Mouse (Mus musculus): ENCODE results near the gene Taar4. TPM values are rescaled to one million over a fixed set of nuclear protein-coding genes. Genes with fewer than 3 reads are reported as not detected.

Gene Taar4
- total RNA-seq, 2 experiments from 2014 or later: not detected

GRCm38 (mm10) chr10:23999639-24000038 is 39.3 kb downstream of the Taar4 start, which contains the start of gene Taar7b:
Taar7b (plus strand) TSS chr10:23999939.
- no peak for ATAC-seq (replicated peaks; ENCODE audit: poor library complexity, severe bottlenecking)

DNA sequence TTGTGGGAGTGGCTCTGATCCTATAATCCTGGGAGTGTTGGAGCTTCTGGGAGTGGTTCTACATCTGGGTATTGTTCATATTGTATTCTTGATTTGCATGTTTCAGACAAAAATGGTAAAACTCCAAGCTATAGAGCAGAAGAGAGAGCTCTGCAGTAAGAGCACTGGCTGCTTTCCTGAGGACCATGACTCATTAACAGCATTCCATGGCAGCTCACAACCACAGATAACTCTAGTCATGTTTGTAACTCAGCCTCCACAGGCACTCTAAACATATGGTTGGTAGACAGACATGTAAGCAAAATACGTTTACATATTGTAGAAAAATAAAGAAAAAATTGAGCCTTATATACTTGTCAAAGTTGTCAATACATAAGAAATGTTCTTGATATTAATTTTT is 46.1 kb downstream of the Taar4 start:
- no peak for ATAC-seq (replicated peaks; ENCODE audit: poor library complexity, severe bottlenecking)

- ATAC-seq (replicated peaks; ENCODE audit: poor library complexity, severe bottlenecking): no peak
Observed at GRCm38 (mm10) chr10:24007034-24007433, 46.7 kb downstream of the Taar4 start.

- no peak for ATAC-seq (replicated peaks; ENCODE audit: poor library complexity, severe bottlenecking)
Observed at GRCm38 (mm10) chr10:24008143-24008542, 47.8 kb downstream of the Taar4 start.

Other genes with a start within 250 kb of the Taar4 start
- gene Rps12, start 173.2 kb upstream of the Taar4 start, total RNA-seq (2014; fragmentation: Nextera tagmentation): 9,329 and 9,382 TPM in 2 replicates
- gene Rps12, start 173.2 kb upstream of the Taar4 start, total RNA-seq (2017): 1,810 and 2,372 TPM in 2 replicates
- gene Slc18b1, start 163.5 kb upstream of the Taar4 start, total RNA-seq (2014; fragmentation: Nextera tagmentation): 2.8 TPM in 1 of 2 replicates, not detected in the other
- gene Slc18b1, start 163.5 kb upstream of the Taar4 start, total RNA-seq (2017): not detected in 2 replicates
- not detected in 2 replicates for gene Vnn3, start 109.0 kb upstream of the Taar4 start, total RNA-seq (2014; fragmentation: Nextera tagmentation)
- 0.34 TPM in 1 of 2 replicates, not detected in the other for gene Vnn3, start 109.0 kb upstream of the Taar4 start, total RNA-seq (2017)
- not detected in 2 replicates for gene Vnn1, start 65.8 kb upstream of the Taar4 start, total RNA-seq (2014; fragmentation: Nextera tagmentation)
- gene Vnn1, start 65.8 kb upstream of the Taar4 start, total RNA-seq (2017): not detected in 2 replicates
- not detected in 2 replicates for gene Taar1, start 40.1 kb upstream of the Taar4 start, total RNA-seq (2014; fragmentation: Nextera tagmentation)
- gene Taar1, start 40.1 kb upstream of the Taar4 start, total RNA-seq (2017): not detected in 2 replicates
- gene Taar2, start 21.9 kb upstream of the Taar4 start, total RNA-seq (2014; fragmentation: Nextera tagmentation): not detected in 2 replicates
- not detected in 2 replicates for gene Taar2, start 21.9 kb upstream of the Taar4 start, total RNA-seq (2017)
- not detected in 2 replicates for gene Taar3, start 10.9 kb upstream of the Taar4 start, total RNA-seq (2014; fragmentation: Nextera tagmentation)
- not detected in 2 replicates for gene Taar3, start 10.9 kb upstream of the Taar4 start, total RNA-seq (2017)
- gene Taar5, start 10.2 kb downstream of the Taar4 start, total RNA-seq (2014; fragmentation: Nextera tagmentation): not detected in 2 replicates
- not detected in 2 replicates for gene Taar5, start 10.2 kb downstream of the Taar4 start, total RNA-seq (2017)
- gene Taar6, start 25.2 kb downstream of the Taar4 start, total RNA-seq (2014; fragmentation: Nextera tagmentation): not detected in 2 replicates
- not detected in 2 replicates for gene Taar6, start 25.2 kb downstream of the Taar4 start, total RNA-seq (2017)
- not detected in 2 replicates for gene Taar7a, start 33.0 kb downstream of the Taar4 start, total RNA-seq (2014; fragmentation: Nextera tagmentation)
- gene Taar7a, start 33.0 kb downstream of the Taar4 start, total RNA-seq (2017): not detected in 2 replicates
- gene Taar7b, start 39.4 kb downstream of the Taar4 start, total RNA-seq (2014; fragmentation: Nextera tagmentation): not detected in 2 replicates
- not detected in 2 replicates for gene Taar7b, start 39.4 kb downstream of the Taar4 start, total RNA-seq (2017)
- not detected in 2 replicates for gene Taar7d, start 66.7 kb downstream of the Taar4 start, total RNA-seq (2014; fragmentation: Nextera tagmentation)
- gene Taar7d, start 66.7 kb downstream of the Taar4 start, total RNA-seq (2017): not detected in 2 replicates
- not detected in 2 replicates for gene Taar7e, start 77.1 kb downstream of the Taar4 start, total RNA-seq (2014; fragmentation: Nextera tagmentation)
- gene Taar7e, start 77.1 kb downstream of the Taar4 start, total RNA-seq (2017): not detected in 2 replicates
- not detected in 2 replicates for gene Taar7f, start 89.0 kb downstream of the Taar4 start, total RNA-seq (2014; fragmentation: Nextera tagmentation)
- not detected in 2 replicates for gene Taar7f, start 89.0 kb downstream of the Taar4 start, total RNA-seq (2017)
- not detected in 2 replicates for gene Taar8a, start 116.0 kb downstream of the Taar4 start, total RNA-seq (2014; fragmentation: Nextera tagmentation)
- not detected in 2 replicates for gene Taar8a, start 116.0 kb downstream of the Taar4 start, total RNA-seq (2017)
- gene Taar8b, start 131.8 kb downstream of the Taar4 start, total RNA-seq (2014; fragmentation: Nextera tagmentation): not detected in 2 replicates
- not detected in 2 replicates for gene Taar8b, start 131.8 kb downstream of the Taar4 start, total RNA-seq (2017)
- gene Taar8c, start 141.4 kb downstream of the Taar4 start, total RNA-seq (2014; fragmentation: Nextera tagmentation): not detected in 2 replicates
- not detected in 2 replicates for gene Taar8c, start 141.4 kb downstream of the Taar4 start, total RNA-seq (2017)
- not detected in 2 replicates for gene Taar9, start 149.0 kb downstream of the Taar4 start, total RNA-seq (2014; fragmentation: Nextera tagmentation)
- gene Taar9, start 149.0 kb downstream of the Taar4 start, total RNA-seq (2017): not detected in 2 replicates
- gene Stx7, start 188.8 kb downstream of the Taar4 start, total RNA-seq (2014; fragmentation: Nextera tagmentation): 47.3 and 48.3 TPM in 2 replicates
- 60.2 and 67.6 TPM in 2 replicates for gene Stx7, start 188.8 kb downstream of the Taar4 start, total RNA-seq (2017)